Mouse (Mus musculus) midbrain, embryonic 16.5 days (tissue): ENCODE results near the gene Tmem216. TPM values are rescaled to one million over a fixed set of nuclear protein-coding genes. Genes with fewer than 3 reads are reported as not detected.

Source experiments
- ATAC-seq: fragments of 200-750 bp; cut with Nextera tagmentation; 2 replicates; pipeline ENCODE4 v1.8.0; 2017; ENCODE audit warnings: moderate TSS enrichment
- H3K27ac ChIP-seq: fragments of 300-500 bp; sonication (generic); 2 replicates; pipeline ENCODE4 v1.5.1; 2014; ENCODE audit warnings: mild to moderate bottlenecking, low read length, mixed read lengths
- H3K27me3 ChIP-seq: fragments of 300-500 bp; sonication (generic); 2 replicates; pipeline ENCODE4 v1.6.1; 2014; ENCODE audit warnings: low read depth, low read length, mixed read lengths; ENCODE audit not compliant: control insufficient read depth, insufficient read depth
- H3K36me3 ChIP-seq: fragments of 300-500 bp; sonication (generic); 2 replicates; pipeline ENCODE4 v1.6.1; 2014; ENCODE audit warnings: mild to moderate bottlenecking, low read length, moderate library complexity, mixed read lengths; ENCODE audit not compliant: control insufficient read depth, insufficient read depth
- H3K4me1 ChIP-seq: fragments of 300-500 bp; sonication (generic); 2 replicates; pipeline ENCODE4 v1.6.1; 2014; ENCODE audit warnings: mild to moderate bottlenecking, low read length, mixed read lengths; ENCODE audit not compliant: control insufficient read depth, insufficient read depth
- H3K4me2 ChIP-seq: fragments of 300-500 bp; sonication (generic); 2 replicates; pipeline ENCODE4 v1.6.1; 2014; ENCODE audit warnings: mild to moderate bottlenecking, low read length, mixed read lengths
- H3K4me3 ChIP-seq: fragments of 300-500 bp; sonication (generic); 2 replicates; pipeline ENCODE4 v1.5.1; 2014; ENCODE audit warnings: low read depth, mild to moderate bottlenecking, low read length, moderate library complexity, mixed read lengths
- H3K9ac ChIP-seq: fragments of 300-500 bp; sonication (generic); 2 replicates; pipeline ENCODE4 v1.6.1; 2014; ENCODE audit warnings: low read depth, low read length, mixed read lengths
- H3K9me3 ChIP-seq: fragments of 300-500 bp; sonication (generic); replicated peaks from 2 replicates; pipeline ENCODE4 v1.6.1; 2014; ENCODE audit warnings: mild to moderate bottlenecking, low read length, mixed read lengths; ENCODE audit not compliant: control insufficient read depth, poor library complexity, severe bottlenecking
- WGBS: fragments of 180-500 bp; shearing (Covaris S2); extraction: QIAGEN DNeasy Blood & Tissue Kit; methylation state at CpG from one replicate; pipeline ENCODE4 v1.1.7; 2014; 5-methylcytosine and 5-hydroxymethylcytosine counted together
- polyA plus RNA-seq: library from polyadenylated mRNA; unstranded; fragments of >200 nt; fragmentation: Nextera tagmentation; extraction: Ambion mirVana; gene quantifications from 2 replicates; pipeline ENCODE4 v1.2.1, GENCODE M21; 2015

Tmem216 gene
- polyA plus RNA-seq, 1 experiment from 2014 or later, result 52.0 TPM

GRCm38 (mm10) chr19:10557001-10557400 is 963 bp upstream of the Tmem216 start:
- no peak overlapping the region for H3K27ac ChIP-seq
- H3K9ac ChIP-seq, result no peak overlapping the region
- WGBS, result 69% methylated on average over 2 of the region's 2 CpGs
- no peak for ATAC-seq
- peaks cover 6% of the 10 kb centered on the region for H3K36me3 ChIP-seq
- H3K9me3 ChIP-seq, result no peaks in the 10 kb centered on the region
- H3K27me3 ChIP-seq, result no peaks in the 10 kb centered on the region
- H3K4me3 ChIP-seq, result no peak overlapping the region
- no peak overlapping the region for H3K4me2 ChIP-seq
- H3K4me1 ChIP-seq, result peaks cover 19% of the 10 kb centered on the region

DNA sequence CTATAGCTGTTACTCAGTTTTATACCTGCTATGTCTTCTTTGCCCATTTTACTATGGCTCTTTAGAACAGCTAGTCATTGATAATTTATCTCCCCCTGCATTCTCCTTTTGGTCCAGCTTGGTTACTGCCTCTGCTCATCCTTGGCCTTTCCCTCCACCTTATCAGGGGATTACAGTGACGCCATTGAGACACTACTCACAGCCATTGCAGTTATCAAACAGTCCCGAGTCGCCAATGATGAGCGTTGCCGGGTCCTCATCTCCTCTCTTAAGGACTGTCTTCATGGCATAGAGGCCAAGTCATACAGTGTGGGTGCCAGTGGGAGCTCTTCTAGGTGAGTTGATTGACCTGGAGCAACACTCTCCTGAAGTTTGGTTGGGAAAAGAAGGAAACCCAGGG is 16.6 kb downstream of the Tmem216 start:
- WGBS, result 97% methylated on average over 5 of the region's 5 CpGs
- Histone ChIP-seq H3K4me2 (no peak overlapping the region), H3K36me3 (peaks cover 53% of the 10 kb centered on the region), H3K27me3 (no peaks in the 10 kb centered on the region), H3K4me1 (no peaks in the 10 kb centered on the region), H3K4me3 (no peak overlapping the region), H3K27ac (no peak overlapping the region), H3K9me3 (no peaks in the 10 kb centered on the region), H3K9ac (no peak overlapping the region)
- no peak for ATAC-seq

GRCm38 (mm10) chr19:10530082-10530481 is 26.0 kb downstream of the Tmem216 start:
- Histone ChIP-seq H3K9me3 (no peaks in the 10 kb centered on the region), H3K4me1 (peaks cover 21% of the 10 kb centered on the region), H3K9ac (no peak overlapping the region), H3K4me3 (no peak overlapping the region), H3K4me2 (no peak overlapping the region), H3K36me3 (peaks cover 31% of the 10 kb centered on the region), H3K27me3 (no peaks in the 10 kb centered on the region), H3K27ac (no peak overlapping the region)
- 97% methylated on average over 1 of the region's 1 CpGs for WGBS
- ATAC-seq, result no peak

DNA sequence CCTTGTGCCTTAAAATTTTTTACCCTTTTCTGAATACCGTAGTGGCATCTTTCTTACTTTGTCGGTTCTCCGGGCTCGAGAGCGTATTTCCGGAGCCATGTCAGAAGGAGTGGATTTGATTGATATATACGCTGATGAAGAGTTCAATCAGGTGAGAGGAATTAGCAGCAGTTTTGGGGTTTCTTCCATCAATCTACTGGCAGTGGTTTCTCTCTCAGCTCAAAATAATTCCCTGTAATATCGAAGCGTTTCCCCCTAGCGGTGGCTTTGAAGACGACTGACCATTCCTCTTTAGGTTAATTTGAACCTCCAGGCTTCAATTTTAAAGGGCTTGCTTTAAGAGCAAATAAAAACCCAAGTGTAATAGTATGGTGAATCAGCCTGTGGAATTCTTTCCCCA is 30.1 kb downstream of the Tmem216 start, which contains the start of gene Sdhaf2:
Gene Sdhaf2 (minus strand): TSS at position 233 of the 400 bp plus-strand sequence.
- Histone ChIP-seq H3K9ac (peak within 1 kb of the TSS; percentile 99), H3K36me3 (0 out of 2 replicates have a peak, but pooled peaks cover 4% of the 10 kb centered on the region), H3K27me3 (no peaks in the 10 kb centered on the region), H3K4me3 (peak within 1 kb of the TSS; percentile 99), H3K9me3 (no peaks in the 10 kb centered on the region), H3K4me1 (peaks cover 33% of the 10 kb centered on the region), H3K4me2 (peak within 1 kb of the TSS; percentile 84), H3K27ac (peak within 1 kb of the TSS; percentile 98)
- WGBS, result under 1% methylated on average over 11 of the region's 11 CpGs
- peak; percentile 2; the same call in 1 of the 2 replicates for ATAC-seq

GRCm38 (mm10) chr19:10525106-10525901 is 30.7 kb downstream of the Tmem216 start, which contains the start of gene Cpsf7:
Cpsf7 (plus strand) TSS chr19:10525266.
- peaks cover 33% of the 10 kb centered on the region for H3K4me1 ChIP-seq
- H3K4me2 ChIP-seq, result peak within 1 kb of the TSS; percentile 84
- H3K27me3 ChIP-seq, result no peaks in the 10 kb centered on the region
- H3K36me3 ChIP-seq, result 0 out of 2 replicates have a peak, but pooled peaks cover 4% of the 10 kb centered on the region
- ATAC-seq, result peak; percentile 96
- peak within 1 kb of the TSS; percentile 99 for H3K4me3 ChIP-seq
- no peaks in the 10 kb centered on the region for H3K9me3 ChIP-seq
- peak within 1 kb of the TSS; percentile 98 for H3K27ac ChIP-seq
- WGBS, result under 1% methylated on average over 68 of the region's 93 CpGs
- H3K9ac ChIP-seq, result peak within 1 kb of the TSS; percentile 99

- ATAC-seq, result no peak
- Histone ChIP-seq H3K27ac (peak overlapping the region; percentile 98), H3K4me3 (peak overlapping the region; percentile 99), H3K9ac (peak overlapping the region; percentile 99), H3K4me2 (peak overlapping the region; percentile 84), H3K27me3 (no peaks in the 10 kb centered on the region), H3K36me3 (no peaks in the 10 kb centered on the region), H3K9me3 (no peaks in the 10 kb centered on the region), H3K4me1 (peaks cover 33% of the 10 kb centered on the region)
- WGBS, result 1% methylated on average over 19 of the region's 19 CpGs
Measured at GRCm38 (mm10) chr19:10524784-10525105, 31.3 kb downstream of the Tmem216 start.

GRCm38 (mm10) chr19:10523483-10524080 is 32.5 kb downstream of the Tmem216 start:
- H3K36me3 ChIP-seq, result no peaks in the 10 kb centered on the region
- no peak overlapping the region for H3K4me3 ChIP-seq
- H3K4me2 ChIP-seq, result no peak overlapping the region; the same call in 1 of the 2 replicates
- no peak overlapping the region for H3K27ac ChIP-seq
- no peak overlapping the region for H3K9ac ChIP-seq
- H3K4me1 ChIP-seq, result peaks cover 33% of the 10 kb centered on the region
- 87% methylated on average over 5 of the region's 5 CpGs for WGBS
- no peak for ATAC-seq
- H3K27me3 ChIP-seq, result no peaks in the 10 kb centered on the region
- H3K9me3 ChIP-seq, result no peaks in the 10 kb centered on the region

DNA sequence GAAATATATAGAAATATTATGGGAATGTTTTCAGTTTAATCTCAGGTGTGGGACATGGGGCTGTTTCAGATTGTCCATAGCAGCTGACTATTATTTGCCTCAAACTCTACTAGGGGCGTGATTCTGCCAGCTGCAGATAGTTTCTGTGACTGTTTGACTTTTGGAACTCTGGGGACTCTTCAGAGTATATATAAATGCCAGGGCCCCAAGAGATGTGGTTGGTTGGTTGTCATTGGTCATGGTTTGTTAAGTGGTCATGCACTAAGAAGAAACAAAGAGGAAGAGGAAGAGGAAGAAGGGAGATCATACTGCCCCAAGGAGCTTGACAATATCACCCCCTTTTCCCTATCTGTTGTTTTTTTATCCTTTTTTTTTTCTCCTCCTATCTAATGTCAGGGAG is 34.1 kb downstream of the Tmem216 start:
- H3K4me3 ChIP-seq, result no peak overlapping the region

DNA sequence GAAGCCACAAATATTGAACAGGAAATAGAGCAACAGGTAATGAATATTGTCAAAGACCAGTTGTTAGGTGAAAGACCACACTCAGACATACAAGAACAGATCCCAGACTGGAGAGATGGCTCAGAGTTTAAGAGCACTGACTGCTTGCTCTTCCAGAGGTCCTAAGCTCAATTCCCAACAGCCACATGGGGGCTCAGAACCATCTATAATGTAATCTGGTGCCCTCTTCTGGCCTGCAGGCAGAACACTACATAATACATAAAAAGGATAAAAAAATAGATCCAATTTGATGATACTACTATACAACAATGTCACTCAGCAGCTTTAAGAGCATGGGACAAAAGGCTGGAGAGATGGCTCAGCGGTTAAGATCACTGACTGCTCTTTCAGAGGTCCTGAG is 35.7 kb downstream of the Tmem216 start:
- H3K4me2 ChIP-seq, result no peak overlapping the region
- H3K36me3 ChIP-seq, result 0 out of 2 replicates have a peak, but pooled peaks cover 3% of the 10 kb centered on the region
- no peak overlapping the region for H3K9ac ChIP-seq
- no peak overlapping the region for H3K27ac ChIP-seq
- H3K4me1 ChIP-seq, result peaks cover 11% of the 10 kb centered on the region
- H3K9me3 ChIP-seq, result no peaks in the 10 kb centered on the region
- H3K4me3 ChIP-seq, result no peak overlapping the region
- WGBS, result 59% methylated on average over 1 of the region's 1 CpGs
- H3K27me3 ChIP-seq, result no peaks in the 10 kb centered on the region
- ATAC-seq, result no peak

More for the DNA sequence above, 34.1 kb downstream of the Tmem216 start:
- WGBS, result 96% methylated on average over 1 of the region's 1 CpGs
- Histone ChIP-seq H3K9ac (no peak overlapping the region), H3K9me3 (no peaks in the 10 kb centered on the region), H3K36me3 (no peaks in the 10 kb centered on the region), H3K27ac (no peak overlapping the region), H3K4me2 (no peak overlapping the region), H3K27me3 (no peaks in the 10 kb centered on the region), H3K4me1 (peaks cover 21% of the 10 kb centered on the region)
- no peak for ATAC-seq
